ENCODE assay signal across 8 mouse cellular contexts in the genomic region with DNA sequence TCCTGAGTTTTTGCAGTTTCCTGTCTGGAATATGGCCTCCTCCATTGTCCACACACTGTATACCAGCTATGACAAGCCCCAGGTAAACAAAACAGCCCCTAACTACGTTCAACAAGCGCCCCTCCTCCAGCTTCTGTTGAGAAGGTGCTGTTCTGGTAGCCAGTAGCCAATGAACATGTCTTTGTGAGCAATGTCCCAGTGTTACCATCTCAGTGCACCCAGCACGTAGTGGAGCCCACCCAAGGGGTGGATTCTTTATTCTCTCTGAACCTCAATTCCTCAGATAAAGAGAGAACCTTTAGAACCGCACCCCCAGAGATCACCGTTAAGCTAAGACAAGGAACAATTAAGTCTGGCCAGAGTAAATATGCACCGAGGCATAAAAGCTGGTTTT. TPM values are rescaled to one million over a fixed set of nuclear protein-coding genes. Genes with fewer than 3 reads are reported as not detected.
DNase-seq lines count a peak whose midpoint lies in the region; ATAC-seq and TF ChIP-seq lines count a peak whose summit lies in the region.

No protein-coding gene starts in this region.

- H3K4me3 ChIP-seq in neural tube, embryonic 11.5 days (ENCODE audit: low read depth, low read length), result peak overlapping the region; percentile 79
- H3K4me3 ChIP-seq in embryonic facial prominence, embryonic 12.5 days, result peak overlapping the region; percentile 81
- H3K4me3 ChIP-seq in hindbrain, postnatal 0 days (ENCODE audit: low read length), result peak overlapping the region; percentile 86

- no peaks in the 10 kb centered on the region for H3K27me3 ChIP-seq in neural tube, embryonic 11.5 days (ENCODE audit: control insufficient read depth, insufficient read depth, low read length)
- no peaks in the 10 kb centered on the region for H3K27me3 ChIP-seq in embryonic facial prominence, embryonic 12.5 days
- H3K27me3 ChIP-seq in hindbrain, postnatal 0 days (ENCODE audit: insufficient read depth, low read length), result no peaks in the 10 kb centered on the region

- H3K36me3 ChIP-seq in neural tube, embryonic 11.5 days (ENCODE audit: control insufficient read depth, insufficient read depth, low read length), result 0 out of 2 replicates have a peak, but pooled peaks cover 2% of the 10 kb centered on the region
- H3K36me3 ChIP-seq in embryonic facial prominence, embryonic 12.5 days, result no peaks in the 10 kb centered on the region
- no peaks in the 10 kb centered on the region for H3K36me3 ChIP-seq in hindbrain, postnatal 0 days (ENCODE audit: insufficient read depth, low read length)

- H3K9me3 ChIP-seq in neural tube, embryonic 11.5 days (ENCODE audit: control insufficient read depth, low read length), result no peaks in the 10 kb centered on the region
- no peaks in the 10 kb centered on the region for H3K9me3 ChIP-seq in embryonic facial prominence, embryonic 12.5 days
- H3K9me3 ChIP-seq in hindbrain, postnatal 0 days (ENCODE audit: low read length), result no peaks in the 10 kb centered on the region

- WGBS in neural tube, embryonic 11.5 days, result 2% methylated on average over 6 of the region's 6 CpGs
- 4% methylated on average over 6 of the region's 6 CpGs for WGBS in embryonic facial prominence, embryonic 12.5 days
- WGBS in hindbrain, postnatal 0 days, result 1% methylated on average over 6 of the region's 6 CpGs

- no peak for TF ChIP-seq CTCF in hindbrain, postnatal 0 days (IDR thresholded peaks at IDR 0.05; ENCODE audit: low read depth)

- H3K27ac ChIP-seq in neural tube, embryonic 11.5 days (ENCODE audit: low read depth, low read length), result peak overlapping the region; percentile 85
- peak overlapping the region; percentile 83 for H3K27ac ChIP-seq in embryonic facial prominence, embryonic 12.5 days
- H3K27ac ChIP-seq in hindbrain, postnatal 0 days, result peak overlapping the region; percentile 93

- peak overlapping the region; percentile 80 for H3K4me2 ChIP-seq in neural tube, embryonic 11.5 days (ENCODE audit: low read depth)
- peak overlapping the region; percentile 76 for H3K4me2 ChIP-seq in embryonic facial prominence, embryonic 12.5 days (replicated peaks)
- H3K4me2 ChIP-seq in hindbrain, postnatal 0 days (ENCODE audit: low read depth, low read length), result peak overlapping the region; percentile 75

- H3K4me1 ChIP-seq in neural tube, embryonic 11.5 days (ENCODE audit: control insufficient read depth, insufficient read depth, low read length), result peaks cover 15% of the 10 kb centered on the region; the same call in 1 of the 2 replicates
- H3K4me1 ChIP-seq in embryonic facial prominence, embryonic 12.5 days, result peaks cover 32% of the 10 kb centered on the region
- H3K4me1 ChIP-seq in hindbrain, postnatal 0 days (ENCODE audit: insufficient read depth, low read length), result peaks cover 18% of the 10 kb centered on the region

- peak; percentile 13 for DNase-seq in neural tube, embryonic 11.5 days (ENCODE audit: low spot score)
- DNase-seq in neural tube, embryonic 10.5 days (ENCODE audit: extremely low spot score, low spot score), result no peak
- peak; percentile 56 for DNase-seq in hindbrain, postnatal 0 days (ENCODE audit: low spot score)
- DNase-seq in urinary bladder, postnatal 4 days (ENCODE audit: low spot score in 2 of 2), result no peak
- DNase-seq in spleen, postnatal 14 days (ENCODE audit: low spot score in 2 of 2), result no peak
- DNase-seq in thymus, adult 18-20 months, result no peak

- ATAC-seq in neural tube, embryonic 11.5 days (ENCODE audit: insufficient read depth, low FRiP score, low TSS enrichment), result peak; percentile 24; the same call in 1 of the 2 replicates
- no peak for ATAC-seq in embryonic facial prominence, embryonic 12.5 days (ENCODE audit: insufficient number of reproducible peaks, insufficient read depth, low FRiP score, low TSS enrichment)
- ATAC-seq in hindbrain, postnatal 0 days, result peak; percentile 57
- ATAC-seq in megakaryocyte progenitor cell, adult 5-6 weeks (replicated peaks; ENCODE audit: poor library complexity), result 0 out of 2 replicates have a peak, but pooled peaks have one; percentile 4

- H3K9ac ChIP-seq in neural tube, embryonic 11.5 days (ENCODE audit: low read length), result peak overlapping the region; percentile 89
- peak overlapping the region; percentile 87 for H3K9ac ChIP-seq in embryonic facial prominence, embryonic 12.5 days
- peak overlapping the region; percentile 86 for H3K9ac ChIP-seq in hindbrain, postnatal 0 days (replicated peaks; ENCODE audit: low read length)

RNA-seq across cellular contexts. Expression of gene Gga2, which starts 0.8 kb away (rescaled TPM):
- 70.4 and 72.5 TPM in 2 replicates for polyA plus RNA-seq in neural tube, embryonic 11.5 days (2014; fragmentation: Nextera tagmentation; extraction: Ambion mirVana)
- polyA plus RNA-seq in embryonic facial prominence, embryonic 12.5 days (2016; fragmentation: Nextera tagmentation; extraction: Ambion mirVana), result 130 and 136 TPM in 2 replicates
- total RNA-seq in hindbrain, postnatal 0 days (2014; rRNA removed), result 24.3 and 37.5 TPM in 2 replicates
- 21.4 and 21.5 TPM in 2 replicates for polyA plus RNA-seq in hindbrain, postnatal 0 days (2015; fragmentation: Nextera tagmentation; extraction: Ambion mirVana)
- total RNA-seq in megakaryocyte progenitor cell, adult 5-6 weeks (2015), result 17.1 and 20.0 TPM in 2 replicates
- total RNA-seq in megakaryocyte progenitor cell, adult 5-6 weeks (2017), result 19.7 and 21.4 TPM in 2 replicates

RNA-seq across cellular contexts. Expression of gene Cog7, which starts 38.8 kb away (rescaled TPM):
- polyA plus RNA-seq in neural tube, embryonic 11.5 days (2014; fragmentation: Nextera tagmentation; extraction: Ambion mirVana), result 18.9 and 19.5 TPM in 2 replicates
- 23.5 and 24.4 TPM in 2 replicates for polyA plus RNA-seq in embryonic facial prominence, embryonic 12.5 days (2016; fragmentation: Nextera tagmentation; extraction: Ambion mirVana)
- total RNA-seq in hindbrain, postnatal 0 days (2014; rRNA removed), result 38.1 and 39.0 TPM in 2 replicates
- 32.2 and 34.2 TPM in 2 replicates for polyA plus RNA-seq in hindbrain, postnatal 0 days (2015; fragmentation: Nextera tagmentation; extraction: Ambion mirVana)
- 15.1 and 17.9 TPM in 2 replicates for total RNA-seq in megakaryocyte progenitor cell, adult 5-6 weeks (2015)
- 16.7 and 19.2 TPM in 2 replicates for total RNA-seq in megakaryocyte progenitor cell, adult 5-6 weeks (2017)

RNA-seq across cellular contexts. Expression of gene Ubfd1, which starts 46.7 kb away (rescaled TPM):
- polyA plus RNA-seq in neural tube, embryonic 11.5 days (2014; fragmentation: Nextera tagmentation; extraction: Ambion mirVana), result 98.6 and 110 TPM in 2 replicates
- polyA plus RNA-seq in embryonic facial prominence, embryonic 12.5 days (2016; fragmentation: Nextera tagmentation; extraction: Ambion mirVana), result 103 and 105 TPM in 2 replicates
- total RNA-seq in hindbrain, postnatal 0 days (2014; rRNA removed), result 127 and 130 TPM in 2 replicates
- polyA plus RNA-seq in hindbrain, postnatal 0 days (2015; fragmentation: Nextera tagmentation; extraction: Ambion mirVana), result 59.0 and 60.7 TPM in 2 replicates
- 36.5 and 37.1 TPM in 2 replicates for total RNA-seq in megakaryocyte progenitor cell, adult 5-6 weeks (2015)
- 30.7 and 35.9 TPM in 2 replicates for total RNA-seq in megakaryocyte progenitor cell, adult 5-6 weeks (2017)

RNA-seq across cellular contexts. Expression of gene Ears2, which starts 46.8 kb away (rescaled TPM):
- polyA plus RNA-seq in neural tube, embryonic 11.5 days (2014; fragmentation: Nextera tagmentation; extraction: Ambion mirVana), result 13.0 and 14.2 TPM in 2 replicates
- 16.6 and 17.9 TPM in 2 replicates for polyA plus RNA-seq in embryonic facial prominence, embryonic 12.5 days (2016; fragmentation: Nextera tagmentation; extraction: Ambion mirVana)
- total RNA-seq in hindbrain, postnatal 0 days (2014; rRNA removed), result 14.5 and 22.0 TPM in 2 replicates
- 7.9 and 8.4 TPM in 2 replicates for polyA plus RNA-seq in hindbrain, postnatal 0 days (2015; fragmentation: Nextera tagmentation; extraction: Ambion mirVana)
- total RNA-seq in megakaryocyte progenitor cell, adult 5-6 weeks (2015), result 4.1 and 5.7 TPM in 2 replicates
- total RNA-seq in megakaryocyte progenitor cell, adult 5-6 weeks (2017), result 6.6 and 7.7 TPM in 2 replicates

Comparison
In these comparisons a context has a peak if more than half of its experiments do, and no peak if none do; other contexts are left out.
1. DNase-seq: peak in neural tube, embryonic 11.5 days (single experiment) and hindbrain, postnatal 0 days (single experiment); none in neural tube, embryonic 10.5 days (single experiment), urinary bladder, postnatal 4 days (0 of 2), spleen, postnatal 14 days (0 of 2) and thymus, adult 18-20 months (0 of 2).
2. Peak in every context shown above with its lines, with median percentiles within 50 percentile points of each other: H3K27ac ChIP-seq, H3K4me2 ChIP-seq, H3K4me3 ChIP-seq and H3K9ac ChIP-seq.